Mouse (Mus musculus): ENCODE measurements around the gene Spata31d1a. TPM values are rescaled to one million over a fixed set of nuclear protein-coding genes. Genes with fewer than 3 reads are reported as not detected.

Gene Spata31d1a
- polyA plus RNA-seq, 1 experiment from 2014 or later: not detected

GRCm38 (mm10) chr13:59676316-59677229 lies 33.6 kb downstream of the Spata31d1a start:
- H3K4me3 ChIP-seq: no peak overlapping the region

GRCm38 (mm10) chr13:59675151-59676011 lies 34.7 kb downstream of the Spata31d1a start, which contains the start of gene Golm1:
Gene Golm1 (minus strand): TSS chr13:59675811.
- peak within 1 kb of the TSS; percentile 73 for H3K4me2 ChIP-seq (replicated peaks)
- peak within 1 kb of the TSS; percentile 69 for H3K9ac ChIP-seq
- peak; percentile 74; the same call in 1 of the 2 replicates for ATAC-seq (ENCODE audit: insufficient number of reproducible peaks, insufficient read depth, low FRiP score, low TSS enrichment)
- H3K4me3 ChIP-seq: peak within 1 kb of the TSS; percentile 67
- H3K36me3 ChIP-seq: no peaks in the 10 kb centered on the region
- no peaks in the 10 kb centered on the region for H3K9me3 ChIP-seq
- peaks cover 11% of the 10 kb centered on the region for H3K4me1 ChIP-seq
- H3K27ac ChIP-seq: peak within 1 kb of the TSS; percentile 75
- 1% methylated on average over 47 of the region's 61 CpGs for WGBS
- H3K27me3 ChIP-seq: no peaks in the 10 kb centered on the region

More at GRCm38 (mm10) chr13:59676316-59677229, 33.6 kb downstream of the Spata31d1a start:
- no peak overlapping the region for H3K9ac ChIP-seq
- ATAC-seq (ENCODE audit: insufficient number of reproducible peaks, insufficient read depth, low FRiP score, low TSS enrichment): no peak
- H3K27ac ChIP-seq: no peak overlapping the region
- H3K9me3 ChIP-seq: no peaks in the 10 kb centered on the region
- H3K4me1 ChIP-seq: peaks cover 11% of the 10 kb centered on the region
- no peaks in the 10 kb centered on the region for H3K27me3 ChIP-seq
- 74% methylated on average over 10 of the region's 12 CpGs for WGBS
- no peak overlapping the region for H3K4me2 ChIP-seq (replicated peaks)
- H3K36me3 ChIP-seq: no peaks in the 10 kb centered on the region

GRCm38 (mm10) chr13:59674761-59675150 lies 35.4 kb downstream of the Spata31d1a start:
- Histone ChIP-seq H3K27ac (peak overlapping the region; percentile 75), H3K9me3 (no peaks in the 10 kb centered on the region), H3K4me3 (peak overlapping the region; percentile 67), H3K9ac (peak overlapping the region; percentile 69), H3K27me3 (no peaks in the 10 kb centered on the region), H3K4me1 (peaks cover 11% of the 10 kb centered on the region), H3K36me3 (no peaks in the 10 kb centered on the region), H3K4me2 (replicated peaks) (peak overlapping the region; percentile 73)
- 1% methylated on average over 13 of the region's 13 CpGs for WGBS
- ATAC-seq (ENCODE audit: insufficient number of reproducible peaks, insufficient read depth, low FRiP score, low TSS enrichment): no peak

- Histone ChIP-seq H3K36me3 (no peaks in the 10 kb centered on the region), H3K4me2 (replicated peaks) (peak overlapping the region; percentile 73), H3K4me1 (peaks cover 11% of the 10 kb centered on the region), H3K9ac (peak overlapping the region; percentile 38; the same call in 1 of the 2 replicates), H3K9me3 (no peaks in the 10 kb centered on the region), H3K4me3 (peak overlapping the region; percentile 67), H3K27ac (peak overlapping the region; percentile 65; the same call in 1 of the 2 replicates), H3K27me3 (no peaks in the 10 kb centered on the region)
- 6% methylated on average over 3 of the region's 3 CpGs for WGBS
- no peak for ATAC-seq (ENCODE audit: insufficient number of reproducible peaks, insufficient read depth, low FRiP score, low TSS enrichment)
Observed at GRCm38 (mm10) chr13:59674215-59674614, 35.9 kb downstream of the Spata31d1a start.

- ATAC-seq (ENCODE audit: insufficient number of reproducible peaks, insufficient read depth, low FRiP score, low TSS enrichment): no peak
- H3K27me3 ChIP-seq: no peaks in the 10 kb centered on the region
- peak overlapping the region; percentile 73 for H3K4me2 ChIP-seq (replicated peaks)
- WGBS: 35% methylated on average over 7 of the region's 7 CpGs
- peak overlapping the region; percentile 34; the same call in 1 of the 2 replicates for H3K9ac ChIP-seq
- H3K36me3 ChIP-seq: no peaks in the 10 kb centered on the region
- no peak overlapping the region for H3K27ac ChIP-seq
- H3K9me3 ChIP-seq: no peaks in the 10 kb centered on the region
- no peak overlapping the region for H3K4me3 ChIP-seq
- H3K4me1 ChIP-seq: peaks cover 11% of the 10 kb centered on the region
Observed at GRCm38 (mm10) chr13:59673597-59673996, 36.5 kb downstream of the Spata31d1a start.

GRCm38 (mm10) chr13:59672248-59672647 lies 37.9 kb downstream of the Spata31d1a start:
- no peak for ATAC-seq (ENCODE audit: insufficient number of reproducible peaks, insufficient read depth, low FRiP score, low TSS enrichment)
- Histone ChIP-seq H3K9me3 (no peaks in the 10 kb centered on the region), H3K4me3 (no peak overlapping the region), H3K27me3 (no peaks in the 10 kb centered on the region), H3K4me2 (replicated peaks) (no peak overlapping the region), H3K4me1 (peaks cover 14% of the 10 kb centered on the region), H3K36me3 (no peaks in the 10 kb centered on the region), H3K27ac (no peak overlapping the region), H3K9ac (no peak overlapping the region)
- 60% methylated on average over 6 of the region's 6 CpGs for WGBS

DNA sequence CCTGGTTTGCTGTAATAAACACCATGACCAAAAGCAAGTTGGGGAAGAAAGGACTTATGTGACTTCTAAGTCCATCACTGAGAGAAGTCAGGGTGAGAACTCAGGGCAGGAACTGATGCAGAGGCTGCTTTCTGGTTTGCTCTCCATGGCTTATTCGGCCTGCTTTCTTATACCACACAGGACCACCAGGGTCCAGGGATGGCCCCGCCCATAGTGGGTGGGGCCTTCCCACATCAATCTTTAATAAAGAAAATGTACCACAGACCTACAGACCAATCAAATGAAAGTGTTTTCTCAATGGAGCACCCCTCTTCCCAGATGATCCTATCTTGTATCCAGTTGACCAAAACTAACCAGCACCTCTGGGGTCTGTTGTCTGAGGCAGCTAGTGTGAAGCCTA lies 38.6 kb downstream of the Spata31d1a start:
- no peak overlapping the region for H3K4me2 ChIP-seq (replicated peaks)
- no peaks in the 10 kb centered on the region for H3K27me3 ChIP-seq
- no peak overlapping the region for H3K27ac ChIP-seq
- no peaks in the 10 kb centered on the region for H3K36me3 ChIP-seq
- H3K4me1 ChIP-seq: peaks cover 14% of the 10 kb centered on the region
- 70% methylated on average over 2 of the region's 2 CpGs for WGBS
- H3K9ac ChIP-seq: no peak overlapping the region
- ATAC-seq (ENCODE audit: insufficient number of reproducible peaks, insufficient read depth, low FRiP score, low TSS enrichment): no peak
- no peaks in the 10 kb centered on the region for H3K9me3 ChIP-seq
- H3K4me3 ChIP-seq: no peak overlapping the region

DNA sequence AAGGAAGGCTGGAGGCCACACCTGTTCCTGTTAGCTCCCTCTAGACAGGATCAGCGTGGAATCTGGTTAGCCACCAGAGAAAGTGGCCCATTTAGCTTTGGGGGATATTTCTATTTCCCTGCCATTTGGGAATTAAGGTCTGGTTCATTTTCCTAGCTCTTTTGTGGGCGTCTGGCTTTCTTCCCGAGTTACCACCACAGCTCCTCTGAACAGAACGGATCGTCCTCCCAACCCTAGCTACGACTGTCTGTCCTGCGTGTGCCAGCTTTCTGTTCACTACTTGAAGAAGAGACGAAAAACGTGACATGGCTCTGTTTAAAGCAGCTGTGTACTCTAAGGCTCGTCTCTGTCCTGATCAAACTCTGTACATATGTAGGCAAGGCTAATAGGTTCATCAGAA lies 40.2 kb downstream of the Spata31d1a start:
- no peak overlapping the region for H3K4me3 ChIP-seq

GRCm38 (mm10) chr13:59668501-59669093 lies 41.5 kb downstream of the Spata31d1a start:
- 77% methylated on average over 11 of the region's 11 CpGs for WGBS
- H3K4me3 ChIP-seq: no peak overlapping the region
- no peak overlapping the region for H3K4me2 ChIP-seq (replicated peaks)
- H3K4me1 ChIP-seq: peaks cover 9% of the 10 kb centered on the region
- peak overlapping the region; percentile 50 for H3K27ac ChIP-seq
- H3K9ac ChIP-seq: no peak overlapping the region
- no peak for ATAC-seq (ENCODE audit: insufficient number of reproducible peaks, insufficient read depth, low FRiP score, low TSS enrichment)
- peaks cover 18% of the 10 kb centered on the region for H3K36me3 ChIP-seq
- no peaks in the 10 kb centered on the region for H3K9me3 ChIP-seq
- no peaks in the 10 kb centered on the region for H3K27me3 ChIP-seq

More for the DNA sequence above, 40.2 kb downstream of the Spata31d1a start:
- no peaks in the 10 kb centered on the region for H3K27me3 ChIP-seq
- no peaks in the 10 kb centered on the region for H3K9me3 ChIP-seq
- H3K36me3 ChIP-seq: peaks cover 5% of the 10 kb centered on the region
- no peak for ATAC-seq (ENCODE audit: insufficient number of reproducible peaks, insufficient read depth, low FRiP score, low TSS enrichment)
- 86% methylated on average over 10 of the region's 10 CpGs for WGBS
- H3K4me1 ChIP-seq: peaks cover 14% of the 10 kb centered on the region
- no peak overlapping the region for H3K4me2 ChIP-seq (replicated peaks)
- H3K27ac ChIP-seq: no peak overlapping the region
- H3K9ac ChIP-seq: no peak overlapping the region

- no peak overlapping the region for H3K9ac ChIP-seq
- H3K4me1 ChIP-seq: 0 out of 2 replicates have a peak, but pooled peaks cover 3% of the 10 kb centered on the region
- ATAC-seq (ENCODE audit: insufficient number of reproducible peaks, insufficient read depth, low FRiP score, low TSS enrichment): no peak
- no peak overlapping the region for H3K4me2 ChIP-seq (replicated peaks)
- H3K9me3 ChIP-seq: no peaks in the 10 kb centered on the region
- no peaks in the 10 kb centered on the region for H3K27me3 ChIP-seq
- H3K27ac ChIP-seq: no peak overlapping the region
- WGBS: 89% methylated on average over 5 of the region's 5 CpGs
- H3K4me3 ChIP-seq: no peak overlapping the region
- peaks cover 24% of the 10 kb centered on the region for H3K36me3 ChIP-seq
Observed at GRCm38 (mm10) chr13:59667763-59668162, 42.4 kb downstream of the Spata31d1a start.

Measured in embryonic facial prominence, embryonic 12.5 days (tissue).